Mouse (Mus musculus) inflammation-experienced regulatory T-cells (primary cell): ENCODE results near the gene Scgb1b29. TPM values are rescaled to one million over a fixed set of nuclear protein-coding genes. Genes with fewer than 3 reads are reported as not detected.

ENCODE experiments used
- polyA plus RNA-seq, 2 experiments: library from polyadenylated mRNA; unstranded; fragments of 100-300 nt; shearing (Covaris generic); gene quantifications; one replicate each; pipeline ENCODE4 v1.2.1; 2017

The Scgb1b29 gene
- polyA plus RNA-seq: not detected

DNA sequence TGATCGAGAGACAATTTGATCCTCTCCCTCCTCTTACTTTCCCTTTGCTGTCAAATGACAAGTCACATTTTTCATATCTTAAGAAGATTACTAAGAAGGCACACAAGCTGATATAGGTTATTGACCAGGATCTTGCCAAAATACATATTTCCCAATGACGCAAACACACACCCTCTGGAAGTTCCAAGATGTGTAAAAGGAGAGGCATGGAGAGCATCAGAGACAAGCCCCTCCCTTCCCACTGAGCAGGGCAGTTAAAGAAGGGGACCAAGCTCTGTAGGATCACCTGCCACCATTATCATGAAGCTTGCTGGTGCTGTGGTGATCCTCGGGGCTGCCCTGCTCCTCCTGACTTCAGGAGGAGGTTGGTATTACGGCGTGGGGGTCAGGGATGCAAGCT, at the start of gene Scgb1b29:
Scgb1b29 (plus strand) TSS at position 301 of the 400 bp plus-strand sequence.

Other genes starting within 250 kb of the Scgb1b29 start
- not detected for gene Scgb2b11, start 230.4 kb upstream of the Scgb1b29 start, polyA plus RNA-seq
- not detected for gene Scgb1b11, start 218.7 kb upstream of the Scgb1b29 start, polyA plus RNA-seq
- not detected for gene Scgb2b12, start 114.3 kb upstream of the Scgb1b29 start, polyA plus RNA-seq
- gene Scgb1b12, start 107.4 kb upstream of the Scgb1b29 start, polyA plus RNA-seq: not detected